ENCODE assay signal across 13 mouse cellular contexts in genomic region chr11:118326491-118326890, GRCm38 (mm10). TPM values are rescaled to one million over a fixed set of nuclear protein-coding genes. Genes with fewer than 3 reads are reported as not detected.
A peak's percentile ranks its signal among the peaks of the same experiment; 100 is the strongest.
DNase-seq lines count a peak whose midpoint lies in the region; ATAC-seq and TF ChIP-seq lines count a peak whose summit lies in the region.
"Had no signal": no experiment of that assay in that cellular context is flagged by ENCODE, and none has a peak within 500 bp of the region (broad histone marks: within the 10 kb centered on the region; RNA-seq: fewer than 3 reads in every experiment).

No protein-coding gene starts in this region.

- WGBS in heart, embryonic 15.5 days, result 80% methylated on average over 4 of the region's 4 CpGs
- WGBS in limb, embryonic 14.5 days, result 80% methylated on average over 4 of the region's 4 CpGs

- H3K27me3 ChIP-seq in heart, embryonic 15.5 days, result no peaks in the 10 kb centered on the region
- H3K27me3 ChIP-seq in limb, embryonic 14.5 days (ENCODE audit: control insufficient read depth, insufficient read depth, low read length), result no peaks in the 10 kb centered on the region
- H3K27me3 ChIP-seq: lung, embryonic 15.5 days had no signal

- H3K9ac ChIP-seq in heart, embryonic 15.5 days, result no peak overlapping the region
- H3K9ac ChIP-seq in limb, embryonic 14.5 days (ENCODE audit: low read depth, low read length, severe bottlenecking), result no peak overlapping the region
- H3K9ac ChIP-seq: lung, embryonic 15.5 days had no signal

- no peak for DNase-seq in heart, postnatal 14 days
- no peak for DNase-seq in limb, embryonic 14.5 days (ENCODE audit: low spot score)
- DNase-seq in spleen, postnatal 4 days (ENCODE audit: low spot score in 2 of 2), result no peak
- no peak for DNase-seq in kidney, adult 11 months
- no peak for DNase-seq in cerebellum, postnatal 36 days
- DNase-seq: kidney, adult 18-20 months; thymus, postnatal 14 days had no signal

- peaks cover 22% of the 10 kb centered on the region for H3K4me1 ChIP-seq in heart, embryonic 15.5 days (replicated peaks)
- peaks cover 4% of the 10 kb centered on the region; the same call in 1 of the 2 replicates for H3K4me1 ChIP-seq in brown adipose tissue, adult 24 weeks (ENCODE audit: control insufficient read depth, insufficient read depth, insufficient read length, low read length)
- peaks cover 40% of the 10 kb centered on the region for H3K4me1 ChIP-seq in embryonic fibroblast, embryonic 13.5 days (ENCODE audit: control insufficient read depth, insufficient read depth, low read length)
- H3K4me1 ChIP-seq in limb, embryonic 14.5 days (ENCODE audit: control insufficient read depth, insufficient read depth, low read length), result peaks cover 62% of the 10 kb centered on the region

- no peak for ATAC-seq in heart, embryonic 15.5 days (replicated peaks; ENCODE audit: insufficient number of reproducible peaks, insufficient read depth, low FRiP score, low read depth)
- no peak for ATAC-seq in limb, embryonic 14.5 days (ENCODE audit: low FRiP score, low read depth)

- no peak for TF ChIP-seq POLR2A in embryonic fibroblast, embryonic 13.5 days (IDR thresholded peaks at IDR 0.05; ENCODE audit: low read depth, low read length)
- TF ChIP-seq POLR2A in limb, embryonic 14.5 days (IDR thresholded peaks at IDR 0.05; ENCODE audit: borderline replicate concordance, extremely low read depth, insufficient read depth, insufficient read length), result no peak

- H3K27ac ChIP-seq in heart, embryonic 15.5 days, result peak overlapping the region; percentile 62; the same call in 1 of the 2 replicates
- H3K27ac ChIP-seq in brown adipose tissue, adult 24 weeks (replicated peaks; ENCODE audit: low read depth, low read length), result 0 out of 2 replicates have a peak overlapping the region, but pooled peaks have one; percentile 26
- H3K27ac ChIP-seq in embryonic fibroblast, embryonic 13.5 days (ENCODE audit: insufficient read depth, low read length), result peak overlapping the region; percentile 88
- peak overlapping the region; percentile 84; the same call in 1 of the 2 replicates for H3K27ac ChIP-seq in limb, embryonic 14.5 days (replicated peaks; ENCODE audit: low read depth, low read length)

- no peaks in the 10 kb centered on the region for H3K9me3 ChIP-seq in heart, embryonic 15.5 days (replicated peaks)
- no peaks in the 10 kb centered on the region for H3K9me3 ChIP-seq in limb, embryonic 14.5 days (ENCODE audit: control insufficient read depth, low read length)
- H3K9me3 ChIP-seq: lung, embryonic 15.5 days had no signal

- TF ChIP-seq CTCF in embryonic fibroblast, embryonic 13.5 days (IDR thresholded peaks at IDR 0.05; ENCODE audit: borderline replicate concordance, insufficient read depth, low read length), result no peak

- H3K4me2 ChIP-seq in heart, embryonic 15.5 days, result no peak overlapping the region
- no peak overlapping the region for H3K4me2 ChIP-seq in limb, embryonic 14.5 days (replicated peaks; ENCODE audit: low read depth, low read length, severe bottlenecking)
- H3K4me2 ChIP-seq: lung, embryonic 15.5 days had no signal

- H3K36me3 ChIP-seq in heart, embryonic 15.5 days, result 0 out of 2 replicates have a peak, but pooled peaks cover 5% of the 10 kb centered on the region
- H3K36me3 ChIP-seq in limb, embryonic 14.5 days (ENCODE audit: control insufficient read depth, insufficient read depth, low read length), result peaks cover 22% of the 10 kb centered on the region
- H3K36me3 ChIP-seq: lung, embryonic 15.5 days had no signal

- intact Hi-C loops in heart, postnatal 14 days (cut with DNase I), result no loop called here

- H3K4me3 ChIP-seq in heart, embryonic 15.5 days, result no peak overlapping the region
- no peak overlapping the region for H3K4me3 ChIP-seq in brown adipose tissue, adult 24 weeks (ENCODE audit: insufficient read depth, low read depth, low read length)
- no peak overlapping the region for H3K4me3 ChIP-seq in embryonic fibroblast, embryonic 13.5 days (ENCODE audit: insufficient read depth, low read length)
- no peak overlapping the region for H3K4me3 ChIP-seq in limb, embryonic 14.5 days (replicated peaks; ENCODE audit: low read length)
- H3K4me3 ChIP-seq: erythroblast, embryonic 14.5 days; lung, embryonic 15.5 days had no signal

RNA-seq across cellular contexts. Expression of gene Cep295nl, which starts 15.8 kb away (rescaled TPM):
- 0.20 and 0.33 TPM in 2 replicates for polyA plus RNA-seq in heart, embryonic 15.5 days (2015; fragmentation: Nextera tagmentation; extraction: Ambion mirVana)
- total RNA-seq in heart, postnatal 14 days (2021), result 1 to 10 TPM in 1 of 2 experiments, under 1 TPM in 1; 1.00 to 2.0 TPM
- not detected in 2 replicates for polyA plus RNA-seq in brown adipose tissue, adult 24 weeks (2012; ENCODE audit: insufficient read depth, insufficient read length, missing spikeins)
- polyA plus RNA-seq in embryonic fibroblast, embryonic 13.5 days (2011; ENCODE audit: insufficient read length, low read depth, missing spikeins), result 5.2 and 6.1 TPM in 2 replicates
- polyA plus RNA-seq in limb, embryonic 14.5 days (2012; rRNA removed), result 0.69 and 0.85 TPM in 2 replicates
- 1.3 and 1.6 TPM in 2 replicates for polyA plus RNA-seq in limb, embryonic 14.5 days (2014; fragmentation: Nextera tagmentation; extraction: Ambion mirVana)
- total RNA-seq: MEL had no signal
- polyA plus RNA-seq: erythroblast, embryonic 14.5 days had no signal

RNA-seq across cellular contexts. Expression of gene Timp2, which starts 29.0 kb away (rescaled TPM):
- polyA plus RNA-seq in heart, embryonic 15.5 days (2015; fragmentation: Nextera tagmentation; extraction: Ambion mirVana), result 67.1 and 85.2 TPM in 2 replicates
- 100 to 1,000 TPM; 150 to 168 TPM for total RNA-seq in heart, postnatal 14 days (2021)
- polyA plus RNA-seq in brown adipose tissue, adult 24 weeks (2012; ENCODE audit: insufficient read depth, insufficient read length, missing spikeins), result 46.0 and 69.1 TPM in 2 replicates
- 967 and 1,083 TPM in 2 replicates for polyA plus RNA-seq in embryonic fibroblast, embryonic 13.5 days (2011; ENCODE audit: insufficient read length, low read depth, missing spikeins)
- polyA plus RNA-seq in limb, embryonic 14.5 days (2012; rRNA removed), result 175 and 202 TPM in 2 replicates
- 202 and 223 TPM in 2 replicates for polyA plus RNA-seq in limb, embryonic 14.5 days (2014; fragmentation: Nextera tagmentation; extraction: Ambion mirVana)
- total RNA-seq: MEL had no signal

RNA-seq across cellular contexts. Expression of gene Usp36, which starts 36.4 kb away (rescaled TPM):
- polyA plus RNA-seq in heart, embryonic 15.5 days (2015; fragmentation: Nextera tagmentation; extraction: Ambion mirVana), result 11.6 and 16.7 TPM in 2 replicates
- total RNA-seq in heart, postnatal 14 days (2021), result 10 to 100 TPM; 14.4 to 15.6 TPM
- 5.5 and 7.6 TPM in 2 replicates for polyA plus RNA-seq in brown adipose tissue, adult 24 weeks (2012; ENCODE audit: insufficient read depth, insufficient read length, missing spikeins)
- polyA plus RNA-seq in embryonic fibroblast, embryonic 13.5 days (2011; ENCODE audit: insufficient read length, low read depth, missing spikeins), result 19.4 and 21.6 TPM in 2 replicates
- 24.3 and 29.7 TPM in 2 replicates for polyA plus RNA-seq in limb, embryonic 14.5 days (2012; rRNA removed)
- 17.7 and 19.5 TPM in 2 replicates for polyA plus RNA-seq in limb, embryonic 14.5 days (2014; fragmentation: Nextera tagmentation; extraction: Ambion mirVana)

Comparison
In these comparisons a context has a peak if more than half of its experiments do, and no peak if none do; other contexts are left out.
1. H3K27ac ChIP-seq: peak in every context shown above with its lines; median percentile 88 in embryonic fibroblast, embryonic 13.5 days; 84 in limb, embryonic 14.5 days; 62 in heart, embryonic 15.5 days; 26 in brown adipose tissue, adult 24 weeks.